Mouse (Mus musculus) liver, embryonic 11.5 days (tissue): ENCODE data around the gene Nrxn3. TPM values are rescaled to one million over a fixed set of nuclear protein-coding genes. Genes with fewer than 3 reads are reported as not detected.

Experiments
- ATAC-seq: fragments of 200-750 bp; cut with Nextera tagmentation; replicated peaks from 2 replicates; pipeline ENCODE4 v1.8.0; 2017; ENCODE audit warnings: moderate number of reproducible peaks, mild to moderate bottlenecking, moderate TSS enrichment, moderate library complexity; ENCODE audit not compliant: low FRiP score
- DNase-seq: peaks from one replicate; pipeline ENCODE4 v3.0.0-alpha.2; 2017; ENCODE audit warnings: low spot score
- H3K27ac ChIP-seq: fragments of 300-500 bp; sonication (generic); 2 replicates; pipeline ENCODE4 v1.5.1; 2014; ENCODE audit warnings: mild to moderate bottlenecking, low read depth, low read length, control low read depth
- H3K27me3 ChIP-seq: fragments of 300-500 bp; sonication (generic); replicated peaks from 2 replicates; pipeline ENCODE4 v1.6.1; 2014; ENCODE audit warnings: low read length, mixed read lengths; ENCODE audit not compliant: control insufficient read depth, insufficient read depth
- H3K36me3 ChIP-seq: fragments of 300-500 bp; sonication (generic); 2 replicates; pipeline ENCODE4 v1.6.1; 2014; ENCODE audit warnings: mild to moderate bottlenecking, low read length, moderate library complexity, mixed read lengths; ENCODE audit not compliant: control insufficient read depth, insufficient read depth
- H3K4me1 ChIP-seq: fragments of 300-500 bp; sonication (generic); replicated peaks from 2 replicates; pipeline ENCODE4 v1.6.1; 2014; ENCODE audit warnings: low read length, mixed read lengths; ENCODE audit not compliant: control insufficient read depth, insufficient read depth
- H3K4me2 ChIP-seq: fragments of 300-500 bp; sonication (generic); 2 replicates; pipeline ENCODE4 v1.6.1; 2014; ENCODE audit warnings: mild to moderate bottlenecking, control low read depth, moderate library complexity
- H3K4me3 ChIP-seq: fragments of 300-500 bp; sonication (generic); 2 replicates; pipeline ENCODE4 v1.5.1; 2014; ENCODE audit warnings: low read depth, low read length, control low read depth
- H3K9ac ChIP-seq: fragments of 300-500 bp; sonication (generic); 2 replicates; pipeline ENCODE4 v1.6.1; 2014; ENCODE audit warnings: low read depth, low read length, control low read depth
- H3K9me3 ChIP-seq: fragments of 300-500 bp; sonication (generic); 2 replicates; pipeline ENCODE4 v1.6.1; 2016; ENCODE audit warnings: low read length, inconsistent platforms, mixed read lengths; ENCODE audit not compliant: control insufficient read depth
- WGBS: fragments of 180-500 bp; shearing (Covaris S2); extraction: QIAGEN DNeasy Blood & Tissue Kit; methylation state at CpG from one replicate; pipeline ENCODE4 v1.1.7; 2014; 5-methylcytosine and 5-hydroxymethylcytosine counted together
- polyA plus RNA-seq: library from polyadenylated mRNA; unstranded; fragments of >200 nt; fragmentation: Nextera tagmentation; extraction: Ambion mirVana; gene quantifications from 2 replicates; pipeline ENCODE4 v1.2.1, GENCODE M21; 2014

The Nrxn3 gene
- polyA plus RNA-seq, 1 experiment from 2014 or later = 3.3 TPM

- no peak for DNase-seq
- no peaks in the 10 kb centered on the region for H3K27me3 ChIP-seq
These were observed 589.9 kb downstream of the Nrxn3 start for GRCm38 (mm10) chr12:89312586-89312985.

DNA sequence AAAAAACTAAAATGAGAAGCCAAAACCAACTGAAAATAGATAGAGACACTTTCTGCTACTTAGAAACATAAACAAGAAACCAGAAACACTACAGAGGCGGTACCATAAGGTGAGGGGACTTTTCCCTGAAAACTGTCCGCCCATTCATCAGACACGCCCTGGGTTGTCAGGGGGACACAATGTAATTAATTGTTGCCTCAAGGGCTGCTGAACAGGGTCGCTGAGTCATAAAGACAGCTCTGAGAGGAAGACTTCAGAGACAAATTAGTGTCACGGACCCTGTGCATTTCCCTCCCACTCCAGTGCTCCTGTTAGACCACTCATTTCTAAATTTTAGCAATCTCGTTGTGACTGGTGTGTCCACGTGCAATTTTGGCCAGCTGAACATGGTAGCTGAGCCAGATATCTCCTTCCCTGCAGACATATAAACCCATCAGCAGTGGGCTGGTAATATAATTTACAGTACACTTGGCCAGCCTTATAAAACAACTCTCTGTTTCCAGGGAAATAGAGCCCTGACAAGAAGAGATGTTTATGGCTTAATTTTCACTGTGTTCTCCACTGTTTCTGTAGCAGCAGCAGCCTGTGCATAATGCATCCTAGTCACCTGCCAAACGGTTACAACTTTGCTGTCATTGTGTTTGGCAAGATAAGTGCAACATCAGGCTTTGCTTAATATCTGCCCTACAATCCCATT lies 603.3 kb downstream of the Nrxn3 start:
- Histone ChIP-seq H3K27ac (no peak overlapping the region), H3K4me2 (no peak overlapping the region), H3K36me3 (no peaks in the 10 kb centered on the region), H3K4me3 (no peak overlapping the region), H3K27me3 (no peaks in the 10 kb centered on the region), H3K4me1 (no peaks in the 10 kb centered on the region), H3K9ac (no peak overlapping the region), H3K9me3 (no peaks in the 10 kb centered on the region; the same call in 1 of the 2 replicates)
- ATAC-seq = no peak
- WGBS = 66% methylated on average over 8 of the region's 8 CpGs
- no peak for DNase-seq

More at GRCm38 (mm10) chr12:89312586-89312985, 589.9 kb downstream of the Nrxn3 start:
- Histone ChIP-seq H3K4me3 (no peak overlapping the region), H3K9ac (no peak overlapping the region), H3K36me3 (no peaks in the 10 kb centered on the region), H3K4me1 (no peaks in the 10 kb centered on the region), H3K27ac (no peak overlapping the region), H3K4me2 (no peak overlapping the region), H3K9me3 (no peaks in the 10 kb centered on the region)
- ATAC-seq = no peak
- 30% methylated on average over 1 of the region's 1 CpGs for WGBS

GRCm38 (mm10) chr12:89331474-89332263 lies 609.0 kb downstream of the Nrxn3 start:
- Histone ChIP-seq H3K27me3 (no peaks in the 10 kb centered on the region), H3K9ac (no peak overlapping the region), H3K4me1 (no peaks in the 10 kb centered on the region), H3K4me2 (no peak overlapping the region), H3K9me3 (no peaks in the 10 kb centered on the region; the same call in 1 of the 2 replicates), H3K36me3 (no peaks in the 10 kb centered on the region), H3K4me3 (no peak overlapping the region), H3K27ac (no peak overlapping the region)
- no peak for ATAC-seq
- 83% methylated on average over 3 of the region's 3 CpGs for WGBS
- no peak for DNase-seq

DNA sequence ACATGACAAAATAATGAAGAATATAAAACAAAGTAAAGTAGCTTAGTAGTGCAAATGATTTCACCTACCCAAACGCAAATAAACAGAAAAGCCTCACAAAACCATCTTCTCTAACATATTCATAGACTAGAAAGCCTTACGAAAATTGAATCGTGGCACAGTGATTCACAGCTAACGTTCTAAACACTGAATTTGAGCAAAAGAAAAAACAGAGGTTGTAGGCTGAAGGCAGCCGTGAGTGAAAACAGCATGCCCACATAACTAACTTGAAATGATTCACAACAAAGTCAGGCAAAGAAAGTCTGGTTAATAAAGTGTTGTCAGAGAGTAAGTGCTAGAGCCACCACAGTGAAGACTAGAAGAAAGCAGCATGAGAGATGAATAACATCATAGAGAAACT lies 610.8 kb downstream of the Nrxn3 start:
- DNase-seq (no peak), ATAC-seq (no peak)
- Histone ChIP-seq H3K9ac (no peak overlapping the region), H3K36me3 (no peaks in the 10 kb centered on the region), H3K9me3 (no peaks in the 10 kb centered on the region; the same call in 1 of the 2 replicates), H3K27me3 (no peaks in the 10 kb centered on the region), H3K4me3 (no peak overlapping the region), H3K27ac (no peak overlapping the region), H3K4me2 (no peak overlapping the region), H3K4me1 (no peaks in the 10 kb centered on the region)
- WGBS = 79% methylated on average over 5 of the region's 5 CpGs

- DNase-seq (no peak), ATAC-seq (no peak)
- H3K36me3 ChIP-seq = no peaks in the 10 kb centered on the region
- no peaks in the 10 kb centered on the region for H3K27me3 ChIP-seq
- H3K4me3 ChIP-seq = no peak overlapping the region
- no peak overlapping the region for H3K27ac ChIP-seq
- H3K4me2 ChIP-seq = no peak overlapping the region
- no peak overlapping the region for H3K9ac ChIP-seq
- no peaks in the 10 kb centered on the region for H3K9me3 ChIP-seq
- no peaks in the 10 kb centered on the region for H3K4me1 ChIP-seq
- WGBS = 55% methylated on average over 4 of the region's 4 CpGs
These were observed 642.2 kb downstream of the Nrxn3 start for GRCm38 (mm10) chr12:89364850-89365249.

DNA sequence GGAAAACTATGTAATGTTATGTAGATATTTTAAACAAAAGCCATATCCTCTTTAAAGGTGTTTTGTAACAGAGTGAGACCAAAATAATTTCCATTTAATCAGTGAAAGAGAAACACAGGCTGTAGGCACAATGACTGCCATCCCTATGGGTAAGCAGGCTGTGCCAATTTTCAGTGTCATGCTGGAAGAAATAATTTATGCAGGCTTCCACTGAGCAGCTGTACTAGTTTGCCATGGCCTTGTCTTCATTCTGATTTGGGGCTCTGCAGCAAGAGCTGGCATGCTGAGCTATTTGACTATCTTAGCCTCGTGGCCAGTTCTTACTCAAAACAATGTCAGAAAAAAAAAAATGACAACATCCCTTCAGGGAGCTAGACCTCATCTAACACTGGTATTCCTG lies 647.3 kb downstream of the Nrxn3 start:
- H3K27ac ChIP-seq = no peak overlapping the region
- no peak for ATAC-seq
- H3K4me3 ChIP-seq = no peak overlapping the region
- no peaks in the 10 kb centered on the region for H3K9me3 ChIP-seq
- no peaks in the 10 kb centered on the region for H3K27me3 ChIP-seq
- no peak for DNase-seq
- no peaks in the 10 kb centered on the region for H3K36me3 ChIP-seq
- H3K4me2 ChIP-seq = no peak overlapping the region
- H3K9ac ChIP-seq = no peak overlapping the region
- H3K4me1 ChIP-seq = no peaks in the 10 kb centered on the region
- WGBS = 53% methylated on average over 1 of the region's 1 CpGs

DNA sequence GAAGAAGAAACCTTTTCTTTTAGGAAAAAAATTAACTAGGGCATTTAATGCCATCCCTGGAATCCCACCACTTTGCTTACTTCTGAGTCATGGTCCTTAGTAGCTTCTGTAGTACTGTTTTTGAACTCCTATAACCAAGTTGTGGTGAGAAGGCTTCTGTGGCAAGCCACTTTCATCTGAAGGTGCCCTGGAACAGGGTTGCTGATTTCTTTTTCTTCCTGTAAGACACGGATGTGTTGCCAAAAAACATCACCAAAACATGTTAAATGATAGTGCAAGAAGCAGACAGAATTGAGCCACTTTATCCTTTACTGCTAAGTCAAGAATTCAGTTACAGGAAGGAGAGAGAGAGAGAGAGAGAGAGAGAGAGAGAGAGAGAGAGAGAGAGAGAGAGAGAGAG lies 653.9 kb downstream of the Nrxn3 start:
- no peaks in the 10 kb centered on the region for H3K4me1 ChIP-seq

GRCm38 (mm10) chr12:89377051-89377643 lies 654.5 kb downstream of the Nrxn3 start:
- 53% methylated on average over 5 of the region's 5 CpGs for WGBS
- no peaks in the 10 kb centered on the region for H3K27me3 ChIP-seq
- H3K4me3 ChIP-seq = no peak overlapping the region
- DNase-seq = no peak
- H3K27ac ChIP-seq = no peak overlapping the region
- no peak overlapping the region for H3K4me2 ChIP-seq
- H3K4me1 ChIP-seq = no peaks in the 10 kb centered on the region
- H3K36me3 ChIP-seq = no peaks in the 10 kb centered on the region
- no peak overlapping the region for H3K9ac ChIP-seq
- ATAC-seq = no peak
- H3K9me3 ChIP-seq = no peaks in the 10 kb centered on the region

More for the DNA sequence above, 653.9 kb downstream of the Nrxn3 start:
- no peak for ATAC-seq
- H3K4me3 ChIP-seq = no peak overlapping the region
- no peaks in the 10 kb centered on the region for H3K9me3 ChIP-seq
- H3K4me2 ChIP-seq = no peak overlapping the region
- H3K27ac ChIP-seq = no peak overlapping the region
- WGBS = 54% methylated on average over 1 of the region's 1 CpGs
- no peaks in the 10 kb centered on the region for H3K27me3 ChIP-seq
- H3K9ac ChIP-seq = no peak overlapping the region
- DNase-seq = no peak
- H3K36me3 ChIP-seq = no peaks in the 10 kb centered on the region
